ENCODE assay signal across 22 mouse cellular contexts in the genomic region with DNA sequence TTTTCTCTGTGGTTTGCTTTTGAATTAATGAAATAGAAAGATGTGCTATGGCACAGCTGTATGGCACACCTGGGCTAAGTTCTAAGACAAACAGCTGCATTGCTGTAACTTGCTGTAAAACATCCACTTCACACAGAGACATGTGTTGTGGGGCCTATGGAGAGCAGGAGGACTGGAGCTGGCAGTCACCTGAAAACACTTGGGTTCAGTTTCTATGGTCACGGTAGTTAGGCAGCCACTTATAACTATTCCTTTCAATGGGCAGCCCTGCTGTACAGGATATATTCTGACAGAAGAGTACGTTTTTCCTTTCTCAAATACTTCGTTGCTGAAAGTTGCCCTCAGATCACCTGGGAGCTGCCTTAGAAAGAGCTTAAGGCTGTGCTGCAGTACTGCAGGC.
DNase-seq lines count a peak whose midpoint lies in the region; ATAC-seq and TF ChIP-seq lines count a peak whose summit lies in the region.
"Had no signal": no experiment of that assay in that cellular context is flagged by ENCODE, and none has a peak within 500 bp of the region (broad histone marks: within the 10 kb centered on the region; RNA-seq: fewer than 3 reads in every experiment).

No protein-coding gene starts in this region.

- peak; percentile 65; the same call in 1 of the 2 replicates for ATAC-seq in lung, embryonic 14.5 days (ENCODE audit: insufficient read depth)
- peak; percentile 52 for ATAC-seq in lung, embryonic 16.5 days (ENCODE audit: low read depth)
- peak; percentile 40; the same call in 1 of the 2 replicates for ATAC-seq in lung, postnatal 0 days
- ATAC-seq: activated CD4-positive, CD25-positive, alpha-beta regulatory T cell, adult 4 months; CD4-positive, CD25-positive, alpha-beta regulatory T cell, adult 4 months; Patski had no signal

- H3K4me2 ChIP-seq in lung, embryonic 14.5 days, result no peak overlapping the region
- no peak overlapping the region for H3K4me2 ChIP-seq in lung, embryonic 16.5 days (ENCODE audit: low read depth, low read length)
- H3K4me2 ChIP-seq in lung, postnatal 0 days (replicated peaks; ENCODE audit: low read depth, low read length), result no peak overlapping the region

- no peak for TF ChIP-seq POLR2A in lung, adult 2 months (IDR thresholded peaks at IDR 0.05; ENCODE audit: borderline replicate concordance, extremely low read depth, low read depth, low read length)

- H3K27me3 ChIP-seq in lung, embryonic 14.5 days (ENCODE audit: insufficient read depth, low read length), result no peaks in the 10 kb centered on the region
- no peaks in the 10 kb centered on the region for H3K27me3 ChIP-seq in lung, embryonic 16.5 days (ENCODE audit: control insufficient read depth, insufficient read depth, low read depth, low read length)
- no peaks in the 10 kb centered on the region for H3K27me3 ChIP-seq in lung, postnatal 0 days (replicated peaks; ENCODE audit: insufficient read depth, low read length)
- H3K27me3 ChIP-seq: CH12.LX, Patski had no signal

- no peak overlapping the region for H3K4me3 ChIP-seq in lung, embryonic 14.5 days (ENCODE audit: low read depth, low read length)
- H3K4me3 ChIP-seq in lung, embryonic 16.5 days (ENCODE audit: low read length), result no peak overlapping the region
- no peak overlapping the region for H3K4me3 ChIP-seq in lung, adult 2 months (replicated peaks; ENCODE audit: extremely low read depth, low read depth, low read length)
- no peak overlapping the region for H3K4me3 ChIP-seq in lung, postnatal 0 days (ENCODE audit: low read depth, low read length)

- no peak overlapping the region for H3K9ac ChIP-seq in lung, embryonic 14.5 days
- H3K9ac ChIP-seq in lung, embryonic 16.5 days (ENCODE audit: low read length), result no peak overlapping the region
- no peak overlapping the region for H3K9ac ChIP-seq in lung, postnatal 0 days (replicated peaks; ENCODE audit: low read depth)

- peak; percentile 4 for DNase-seq in heart, adult 11 months
- DNase-seq in heart, postnatal 10 days, result no peak
- no peak for DNase-seq in lung, embryonic 14.5 days
- DNase-seq in lung, postnatal 10 days, result no peak
- DNase-seq in lung, adult 2 months, result no peak
- DNase-seq in lung, postnatal 0 days (ENCODE audit: low spot score), result peak; percentile 6
- no peak for DNase-seq in lung, postnatal 14 days
- DNase-seq: adrenal gland, adult 2 months; adrenal gland, adult 8-10 months; adrenal gland, postnatal 10 days; adrenal gland, postnatal 14 days; adrenal gland, postnatal 25 days; adrenal gland, postnatal 36 days; B cell, adult 2 months; cerebellum, adult 11 months; cerebellum, adult 11-12 months had no signal

- H3K9me3 ChIP-seq in lung, embryonic 14.5 days (ENCODE audit: low read depth, low read length), result no peaks in the 10 kb centered on the region
- H3K9me3 ChIP-seq in lung, embryonic 16.5 days (ENCODE audit: control insufficient read depth, low read length), result no peaks in the 10 kb centered on the region
- no peaks in the 10 kb centered on the region for H3K9me3 ChIP-seq in lung, postnatal 0 days (ENCODE audit: low read length)
- H3K9me3 ChIP-seq: G1E had no signal

- intact Hi-C loops in heart, postnatal 10 days (cut with DNase I), result no loop called here

- H3K4me1 ChIP-seq in lung, embryonic 14.5 days (ENCODE audit: insufficient read depth), result no peaks in the 10 kb centered on the region
- H3K4me1 ChIP-seq in lung, embryonic 16.5 days (replicated peaks; ENCODE audit: control insufficient read depth, insufficient read depth, low read length), result no peaks in the 10 kb centered on the region
- H3K4me1 ChIP-seq in lung, adult 2 months (ENCODE audit: control insufficient read depth, insufficient read depth, low read length), result no peaks in the 10 kb centered on the region
- no peaks in the 10 kb centered on the region for H3K4me1 ChIP-seq in lung, postnatal 0 days (ENCODE audit: insufficient read depth, low read depth, low read length)

- no peak for TF ChIP-seq EP300 in lung, postnatal 0 days (IDR thresholded peaks at IDR 0.05)

- H3K27ac ChIP-seq in lung, embryonic 14.5 days (ENCODE audit: low read depth), result no peak overlapping the region
- H3K27ac ChIP-seq in lung, embryonic 16.5 days (ENCODE audit: low read length), result no peak overlapping the region
- H3K27ac ChIP-seq in lung, postnatal 0 days (ENCODE audit: low read length), result no peak overlapping the region

- no peak for TF ChIP-seq CTCF in lung, embryonic 14.5 days (IDR thresholded peaks at IDR 0.05; ENCODE audit: low read depth)
- no peak for TF ChIP-seq CTCF in lung, adult 2 months (IDR thresholded peaks at IDR 0.05; ENCODE audit: insufficient read depth, low read length)
- no peak for TF ChIP-seq CTCF in lung, postnatal 0 days (IDR thresholded peaks at IDR 0.05)

- no peaks in the 10 kb centered on the region for H3K36me3 ChIP-seq in lung, embryonic 14.5 days (ENCODE audit: insufficient read depth)
- H3K36me3 ChIP-seq in lung, embryonic 16.5 days (ENCODE audit: control insufficient read depth, insufficient read depth, low read length), result no peaks in the 10 kb centered on the region
- no peaks in the 10 kb centered on the region for H3K36me3 ChIP-seq in lung, postnatal 0 days (ENCODE audit: insufficient read depth, low read length)
- H3K36me3 ChIP-seq: G1E had no signal

- 53% methylated on average over 3 of the region's 3 CpGs for WGBS in lung, embryonic 14.5 days
- 55% methylated on average over 3 of the region's 3 CpGs for WGBS in lung, embryonic 16.5 days
- WGBS in lung, adult 2 months, result 59% methylated on average over 3 of the region's 3 CpGs
- WGBS in lung, postnatal 0 days, result 61% methylated on average over 3 of the region's 3 CpGs

Comparison
In these comparisons a context has a peak if more than half of its experiments do, and no peak if none do; other contexts are left out.
1. DNase-seq: peak in heart, adult 11 months (single experiment) and lung, postnatal 0 days (single experiment); none in heart, postnatal 10 days (0 of 2), lung, embryonic 14.5 days (single experiment), lung, postnatal 10 days (single experiment), lung, adult 2 months (single experiment) and lung, postnatal 14 days (single experiment).
2. Peak in every context shown above with its lines, with median percentiles within 50 percentile points of each other: ATAC-seq.